Mouse (Mus musculus) stomach, embryonic 16.5 days (tissue): ENCODE results near the gene Alk. TPM values are rescaled to one million over a fixed set of nuclear protein-coding genes. Genes with fewer than 3 reads are reported as not detected.

Source experiments
- ATAC-seq: fragments of 200-750 bp; cut with Nextera tagmentation; 2 replicates; pipeline ENCODE4 v1.8.0; 2017; ENCODE audit warnings: moderate number of reproducible peaks, moderate TSS enrichment; ENCODE audit not compliant: insufficient read depth, low FRiP score
- H3K27ac ChIP-seq: fragments of 300-500 bp; sonication (generic); 2 replicates; pipeline ENCODE4 v1.5.1; 2014; ENCODE audit warnings: low read length
- H3K27me3 ChIP-seq: fragments of 300-500 bp; sonication (generic); 2 replicates; pipeline ENCODE4 v1.6.1; 2014; ENCODE audit warnings: low read length, control low read depth, mixed read lengths; ENCODE audit not compliant: control insufficient read depth, insufficient read depth
- H3K36me3 ChIP-seq: fragments of 300-500 bp; sonication (generic); 2 replicates; pipeline ENCODE4 v1.6.1; 2014; ENCODE audit warnings: low read length; ENCODE audit not compliant: control insufficient read depth, insufficient read depth
- H3K4me1 ChIP-seq: fragments of 300-500 bp; sonication (generic); 2 replicates; pipeline ENCODE4 v1.6.1; 2014; ENCODE audit warnings: low read length, control low read depth, mixed read lengths; ENCODE audit not compliant: control insufficient read depth, insufficient read depth
- H3K4me2 ChIP-seq: fragments of 300-500 bp; sonication (generic); 2 replicates; pipeline ENCODE4 v1.6.1; 2014; ENCODE audit warnings: low read depth, low read length, mixed read lengths
- H3K4me3 ChIP-seq: fragments of 300-500 bp; sonication (generic); replicated peaks from 2 replicates; pipeline ENCODE4 v1.5.1; 2014; ENCODE audit warnings: mild to moderate bottlenecking, low read length
- H3K9ac ChIP-seq: fragments of 300-500 bp; sonication (generic); 2 replicates; pipeline ENCODE4 v1.6.1; 2014; ENCODE audit warnings: low read length
- H3K9me3 ChIP-seq: fragments of 300-500 bp; sonication (generic); replicated peaks from 2 replicates; pipeline ENCODE4 v1.6.1; 2016; ENCODE audit warnings: low read length, control low read depth; ENCODE audit not compliant: control insufficient read depth
- WGBS: fragments of 180-500 bp; shearing (Covaris S2); extraction: QIAGEN DNeasy Blood & Tissue Kit; methylation state at CpG from one replicate; pipeline ENCODE4 v1.1.7; 2014; 5-methylcytosine and 5-hydroxymethylcytosine counted together
- polyA plus RNA-seq: library from polyadenylated mRNA; unstranded; fragments of >200 nt; fragmentation: Nextera tagmentation; extraction: Ambion mirVana; gene quantifications from 2 replicates; pipeline ENCODE4 v1.2.1, GENCODE M21; 2015

Gene Alk
- polyA plus RNA-seq, 1 experiment from 2014 or later, result 1.5 TPM

DNA sequence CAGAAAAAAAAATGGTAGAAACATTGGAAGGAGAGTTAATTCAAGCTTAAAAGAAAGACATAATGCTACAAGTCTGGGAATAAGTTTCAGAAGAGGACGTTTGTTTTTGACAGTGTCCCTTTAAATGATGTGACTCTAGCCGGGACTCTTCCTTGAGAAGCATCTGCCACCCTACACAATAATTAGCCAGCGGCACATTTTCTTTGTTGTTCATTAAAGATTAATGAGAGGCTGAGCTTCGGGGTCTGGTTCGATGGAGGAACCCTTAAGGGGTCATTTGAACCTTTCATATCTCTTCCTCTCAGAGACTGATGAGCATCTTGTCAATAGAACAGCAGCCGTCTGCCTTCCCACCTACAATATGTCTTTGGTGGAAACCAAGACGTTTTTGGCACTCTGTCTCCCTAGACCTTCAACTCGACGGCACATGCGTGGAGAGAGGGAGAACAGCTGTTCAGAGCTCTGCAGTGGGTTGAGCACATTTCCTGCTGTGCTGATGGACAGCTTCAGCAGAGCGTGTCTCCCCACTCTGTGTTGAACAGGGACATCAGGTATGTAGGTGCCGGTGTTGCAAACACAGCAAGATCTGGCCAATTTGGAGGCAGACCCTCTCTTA is 528.0 kb downstream of the Alk start:
- no peaks in the 10 kb centered on the region for H3K27me3 ChIP-seq
- H3K9me3 ChIP-seq, result no peaks in the 10 kb centered on the region
- H3K36me3 ChIP-seq, result no peaks in the 10 kb centered on the region
- no peak overlapping the region for H3K9ac ChIP-seq
- no peak overlapping the region for H3K4me2 ChIP-seq
- no peaks in the 10 kb centered on the region; the same call in 1 of the 2 replicates for H3K4me1 ChIP-seq
- 5% methylated on average over 12 of the region's 12 CpGs for WGBS
- peak; percentile 50; the same call in 1 of the 2 replicates for ATAC-seq
- H3K4me3 ChIP-seq, result no peak overlapping the region
- H3K27ac ChIP-seq, result no peak overlapping the region

DNA sequence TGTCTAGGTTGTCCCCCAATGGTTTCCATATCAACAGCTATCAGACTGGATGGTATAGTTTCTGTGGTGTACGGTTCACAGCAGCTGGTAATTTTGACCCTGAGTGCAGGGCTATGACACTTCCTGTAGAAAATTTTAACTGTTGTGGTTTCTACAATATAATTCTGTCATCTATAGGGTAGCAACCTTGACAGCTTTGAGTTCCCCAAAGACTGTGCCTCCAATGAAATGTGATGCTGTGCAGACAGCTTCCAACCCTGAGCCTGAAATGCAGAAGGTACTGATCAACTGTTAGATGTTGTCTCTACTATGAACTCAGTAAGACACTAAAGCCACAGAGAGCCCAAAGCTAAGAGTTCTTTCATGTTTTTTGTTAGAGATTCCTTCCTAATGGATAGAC is 532.6 kb downstream of the Alk start:
- Histone ChIP-seq H3K36me3 (no peaks in the 10 kb centered on the region), H3K27me3 (no peaks in the 10 kb centered on the region), H3K4me3 (no peak overlapping the region), H3K9ac (no peak overlapping the region), H3K9me3 (no peaks in the 10 kb centered on the region), H3K4me1 (no peaks in the 10 kb centered on the region; the same call in 1 of the 2 replicates), H3K27ac (no peak overlapping the region), H3K4me2 (no peak overlapping the region)
- ATAC-seq, result no peak
- WGBS, result 44% methylated on average over 1 of the region's 1 CpGs

DNA sequence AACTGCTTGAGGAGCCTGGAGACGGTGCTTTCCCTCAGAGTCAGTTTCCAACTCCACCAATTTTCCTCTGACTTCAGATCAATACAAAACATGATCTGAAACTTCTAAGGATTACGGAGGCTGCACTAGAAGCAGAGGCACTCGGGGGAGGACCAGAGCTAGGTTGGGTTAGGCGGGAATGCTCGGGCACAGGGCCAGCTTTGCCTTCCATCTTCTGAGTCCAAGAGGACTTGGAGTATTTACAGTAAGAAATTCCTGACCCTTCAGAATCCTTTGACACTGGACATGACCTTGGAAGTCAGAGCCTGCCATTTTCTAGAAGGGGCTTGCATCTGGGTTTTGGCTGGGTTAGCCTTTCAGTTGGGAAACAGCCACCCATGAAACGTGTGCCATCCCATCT is 536.3 kb downstream of the Alk start:
- no peak overlapping the region for H3K9ac ChIP-seq
- WGBS, result 56% methylated on average over 6 of the region's 6 CpGs
- H3K4me3 ChIP-seq, result no peak overlapping the region
- no peak for ATAC-seq
- no peak overlapping the region for H3K4me2 ChIP-seq
- H3K36me3 ChIP-seq, result no peaks in the 10 kb centered on the region
- no peak overlapping the region for H3K27ac ChIP-seq
- no peaks in the 10 kb centered on the region for H3K27me3 ChIP-seq
- H3K4me1 ChIP-seq, result no peaks in the 10 kb centered on the region
- H3K9me3 ChIP-seq, result no peaks in the 10 kb centered on the region

DNA sequence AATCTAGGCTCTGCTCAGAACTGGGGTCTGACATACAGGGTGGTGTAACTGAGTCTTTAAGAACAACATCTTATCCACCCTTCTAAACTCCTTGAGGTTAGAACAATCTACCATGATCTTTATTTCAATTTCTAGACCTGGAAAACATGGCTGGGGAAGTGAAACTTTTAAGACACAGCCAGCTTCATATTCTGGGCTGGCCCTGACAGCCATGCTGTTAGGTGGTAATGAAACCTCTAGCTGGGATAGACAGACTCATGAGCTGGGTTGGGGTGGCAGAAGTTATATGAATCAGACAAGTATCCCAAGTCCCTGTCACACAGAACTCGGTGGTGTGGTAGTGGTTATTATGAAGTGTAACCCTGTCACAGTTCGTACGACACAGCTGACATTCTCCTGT is 541.4 kb downstream of the Alk start:
- Histone ChIP-seq H3K27me3 (no peaks in the 10 kb centered on the region), H3K4me1 (no peaks in the 10 kb centered on the region), H3K9me3 (no peaks in the 10 kb centered on the region), H3K4me3 (no peak overlapping the region), H3K4me2 (no peak overlapping the region), H3K9ac (no peak overlapping the region), H3K36me3 (no peaks in the 10 kb centered on the region), H3K27ac (no peak overlapping the region)
- 92% methylated on average over 3 of the region's 3 CpGs for WGBS
- ATAC-seq, result no peak

DNA sequence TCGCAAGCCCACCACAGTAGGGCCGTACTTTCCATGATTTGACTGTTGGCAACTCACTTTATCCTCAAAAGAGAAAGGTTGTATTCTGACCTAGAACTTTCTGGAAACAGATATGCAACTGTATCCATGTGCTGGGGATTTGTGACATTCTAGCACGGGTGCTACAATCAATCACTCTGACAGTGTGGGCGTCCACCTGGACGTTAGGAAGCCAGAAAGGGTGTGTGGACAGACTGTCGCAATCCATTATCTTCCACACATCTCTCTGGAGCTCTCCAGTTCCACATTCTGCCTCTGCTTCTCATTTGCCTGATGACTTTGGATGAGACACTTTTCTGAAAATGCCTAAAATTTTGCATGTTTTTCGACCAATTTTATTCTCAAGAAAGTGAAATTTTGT is 545.1 kb downstream of the Alk start:
- no peaks in the 10 kb centered on the region for H3K4me1 ChIP-seq
- no peaks in the 10 kb centered on the region for H3K36me3 ChIP-seq
- no peak overlapping the region for H3K9ac ChIP-seq
- no peaks in the 10 kb centered on the region for H3K9me3 ChIP-seq
- no peak overlapping the region for H3K4me2 ChIP-seq
- H3K27me3 ChIP-seq, result no peaks in the 10 kb centered on the region
- WGBS, result 47% methylated on average over 7 of the region's 7 CpGs
- ATAC-seq, result no peak
- no peak overlapping the region for H3K27ac ChIP-seq
- no peak overlapping the region for H3K4me3 ChIP-seq

DNA sequence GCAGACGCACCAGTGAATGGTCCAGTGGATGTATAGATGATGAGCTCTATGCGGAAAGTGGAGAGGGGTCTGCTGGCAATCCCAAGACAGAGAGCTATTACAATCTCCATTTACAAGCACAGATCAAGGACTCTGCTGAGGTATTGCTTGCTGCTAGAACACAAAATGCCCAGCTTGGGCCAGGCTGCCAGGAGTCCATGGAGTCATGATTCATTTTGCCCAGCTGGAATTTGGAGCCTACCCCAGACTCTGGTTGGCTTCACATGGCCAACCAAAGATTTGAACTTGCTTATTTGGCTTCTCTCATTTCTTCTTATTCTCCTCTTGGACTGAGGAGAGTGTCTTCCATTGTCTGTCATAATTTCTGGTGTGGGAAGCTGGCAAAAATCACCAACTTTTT is 558.8 kb downstream of the Alk start:
- H3K27ac ChIP-seq, result no peak overlapping the region
- H3K27me3 ChIP-seq, result no peaks in the 10 kb centered on the region
- ATAC-seq, result no peak
- no peak overlapping the region for H3K4me3 ChIP-seq
- H3K9ac ChIP-seq, result no peak overlapping the region
- WGBS, result 100% methylated on average over 2 of the region's 2 CpGs
- H3K36me3 ChIP-seq, result no peaks in the 10 kb centered on the region
- no peaks in the 10 kb centered on the region for H3K9me3 ChIP-seq
- H3K4me1 ChIP-seq, result no peaks in the 10 kb centered on the region
- no peak overlapping the region for H3K4me2 ChIP-seq

DNA sequence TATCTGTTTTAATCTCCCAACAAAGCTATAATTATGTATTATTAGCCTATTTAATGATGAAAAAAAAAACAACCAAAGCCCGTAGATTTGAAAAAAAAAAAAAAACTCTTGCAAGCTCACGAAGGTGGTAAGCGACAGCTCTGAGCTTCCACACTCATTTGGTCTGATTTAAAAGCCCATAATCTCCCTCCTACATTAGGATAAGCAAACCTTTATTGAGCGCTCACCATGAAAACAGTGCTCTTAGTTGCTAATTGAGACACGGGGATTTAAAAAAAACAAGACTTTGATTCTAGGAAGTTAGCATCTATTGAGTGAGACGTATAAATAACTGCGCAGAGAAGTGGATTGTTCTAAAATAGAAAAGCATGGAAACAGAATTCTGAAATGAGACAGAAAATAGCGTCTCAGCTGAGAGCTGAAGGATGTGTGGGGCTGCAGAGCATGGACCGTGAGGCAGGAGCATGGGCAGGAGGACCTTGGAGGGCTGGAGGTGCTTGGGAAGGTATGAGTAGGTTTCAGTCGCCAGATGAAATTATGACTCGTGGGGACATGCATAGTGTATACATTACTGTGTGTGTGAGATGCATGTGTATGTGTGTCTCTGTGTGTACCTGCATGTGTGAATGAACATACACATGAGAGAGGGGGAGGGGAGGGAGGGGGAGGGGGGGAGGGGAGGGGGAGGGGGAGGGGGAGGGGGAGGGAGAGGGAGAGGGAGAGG is 560.6 kb downstream of the Alk start:
- Histone ChIP-seq H3K4me1 (no peaks in the 10 kb centered on the region), H3K9ac (no peak overlapping the region), H3K9me3 (no peaks in the 10 kb centered on the region), H3K27ac (no peak overlapping the region), H3K4me3 (no peak overlapping the region), H3K36me3 (no peaks in the 10 kb centered on the region), H3K4me2 (no peak overlapping the region), H3K27me3 (no peaks in the 10 kb centered on the region)
- no peak for ATAC-seq
- WGBS, result 76% methylated on average over 11 of the region's 11 CpGs

DNA sequence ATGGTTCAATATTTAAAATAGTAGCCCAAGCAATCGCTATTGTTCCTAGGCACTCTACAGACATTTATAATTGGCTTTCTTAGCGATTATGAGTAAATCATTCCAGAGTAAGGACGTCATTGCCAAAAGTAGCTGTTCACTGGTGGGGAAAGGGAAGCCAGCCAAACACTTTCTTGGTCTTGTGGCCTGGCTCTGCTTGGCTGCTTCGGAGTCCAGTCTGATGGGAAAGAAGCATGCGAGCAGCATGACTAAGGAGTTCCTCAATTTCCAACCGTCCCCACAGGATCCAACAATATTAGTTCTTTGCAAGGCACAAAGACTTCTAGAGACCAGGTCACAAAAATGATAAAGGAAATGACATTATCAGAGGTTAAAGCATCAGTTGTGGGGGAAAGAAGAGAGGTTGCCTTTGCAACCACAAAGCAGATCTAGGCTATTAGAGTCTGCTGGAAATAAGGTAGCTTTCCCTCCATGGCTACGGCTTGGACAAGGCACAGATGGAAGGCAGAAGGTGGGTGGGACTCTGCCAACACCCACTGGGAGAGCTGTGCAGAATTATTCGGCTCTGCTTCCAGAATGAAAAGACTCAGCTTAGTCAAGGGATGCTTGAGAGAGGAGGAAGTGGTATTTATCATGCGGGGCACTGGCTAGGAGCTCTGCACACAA is 561.3 kb downstream of the Alk start:
- H3K9ac ChIP-seq, result no peak overlapping the region
- no peak overlapping the region for H3K4me3 ChIP-seq
- H3K9me3 ChIP-seq, result no peaks in the 10 kb centered on the region
- no peaks in the 10 kb centered on the region for H3K4me1 ChIP-seq
- no peak for ATAC-seq
- 59% methylated on average over 9 of the region's 9 CpGs for WGBS
- H3K36me3 ChIP-seq, result no peaks in the 10 kb centered on the region
- H3K4me2 ChIP-seq, result no peak overlapping the region
- H3K27me3 ChIP-seq, result no peaks in the 10 kb centered on the region
- no peak overlapping the region for H3K27ac ChIP-seq

DNA sequence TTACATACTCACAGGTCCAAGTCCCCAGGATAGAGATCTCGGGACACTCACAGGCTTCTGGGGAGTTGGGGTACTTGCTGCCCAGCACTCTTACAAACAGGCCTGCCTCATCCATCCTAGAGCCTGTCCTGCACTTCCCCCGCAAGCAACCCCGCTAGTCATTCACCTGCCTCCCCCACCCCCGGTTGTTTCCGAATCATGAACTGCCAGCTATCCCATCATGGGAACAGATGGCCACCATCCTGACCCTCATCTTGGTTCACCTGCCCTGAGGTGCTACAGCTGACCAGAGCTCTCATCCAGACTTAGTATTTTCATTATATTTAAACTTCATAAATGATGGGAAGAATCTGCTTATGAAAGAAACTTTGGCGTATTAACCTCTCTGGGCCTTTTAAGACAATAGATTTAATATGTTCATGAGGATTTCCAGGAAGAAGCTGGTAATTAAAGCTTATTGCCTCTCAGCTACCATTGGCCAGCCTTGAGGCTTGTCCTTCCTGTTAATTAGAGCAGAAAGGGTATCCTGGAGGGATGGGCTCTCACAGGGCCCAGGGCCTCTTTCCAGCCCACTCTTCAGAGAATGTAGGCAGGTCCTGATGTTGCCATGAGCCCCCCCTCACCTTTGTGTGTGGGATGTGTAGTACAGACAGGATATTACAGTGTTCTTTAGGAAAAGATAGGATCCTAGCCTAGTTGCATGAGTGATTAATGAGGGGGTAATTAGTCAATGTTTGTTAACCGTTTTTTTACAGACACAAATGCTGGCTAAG is 565.1 kb downstream of the Alk start:
- no peak overlapping the region for H3K4me2 ChIP-seq
- H3K4me3 ChIP-seq, result no peak overlapping the region
- no peaks in the 10 kb centered on the region for H3K36me3 ChIP-seq
- no peaks in the 10 kb centered on the region for H3K4me1 ChIP-seq
- H3K9me3 ChIP-seq, result no peaks in the 10 kb centered on the region
- H3K27me3 ChIP-seq, result no peaks in the 10 kb centered on the region
- H3K27ac ChIP-seq, result no peak overlapping the region
- no peak for ATAC-seq
- WGBS, result 64% methylated on average over 7 of the region's 7 CpGs
- H3K9ac ChIP-seq, result no peak overlapping the region
